Mouse (Mus musculus): Measurements from ENCODE around the gene Cul4a. TPM values are rescaled to one million over a fixed set of nuclear protein-coding genes. Genes with fewer than 3 reads are reported as not detected.

Cul4a gene
- polyA plus RNA-seq, 1 experiment from 2014 or later, result 73.8 TPM

- 92% methylated on average over 5 of the region's 5 CpGs for WGBS
- Histone ChIP-seq H3K27me3 (no peaks in the 10 kb centered on the region), H3K4me3 (no peak overlapping the region), H3K27ac (replicated peaks) (no peak overlapping the region), H3K4me2 (replicated peaks) (no peak overlapping the region), H3K36me3 (peaks cover 20% of the 10 kb centered on the region), H3K4me1 (peaks cover 17% of the 10 kb centered on the region), H3K9ac (replicated peaks) (no peak overlapping the region), H3K9me3 (no peaks in the 10 kb centered on the region)
- no peak for ATAC-seq (replicated peaks)
These were observed 58.9 kb downstream of the Cul4a start for GRCm38 (mm10) chr8:13164361-13164760.

GRCm38 (mm10) chr8:13170510-13170909, 65.1 kb downstream of the Cul4a start:
- H3K4me1 ChIP-seq, result no peaks in the 10 kb centered on the region
- no peak overlapping the region for H3K4me3 ChIP-seq
- no peak overlapping the region for H3K9ac ChIP-seq (replicated peaks)
- H3K9me3 ChIP-seq, result no peaks in the 10 kb centered on the region
- 70% methylated on average over 1 of the region's 1 CpGs for WGBS
- no peak overlapping the region for H3K27ac ChIP-seq (replicated peaks)
- H3K4me2 ChIP-seq (replicated peaks), result no peak overlapping the region
- H3K36me3 ChIP-seq, result peaks cover 81% of the 10 kb centered on the region
- no peak for ATAC-seq (replicated peaks)
- no peaks in the 10 kb centered on the region for H3K27me3 ChIP-seq

- no peak for ATAC-seq (replicated peaks)
- Histone ChIP-seq H3K9ac (replicated peaks) (no peak overlapping the region), H3K27me3 (no peaks in the 10 kb centered on the region), H3K36me3 (peaks cover 82% of the 10 kb centered on the region), H3K9me3 (no peaks in the 10 kb centered on the region), H3K27ac (replicated peaks) (no peak overlapping the region), H3K4me1 (no peaks in the 10 kb centered on the region), H3K4me3 (no peak overlapping the region), H3K4me2 (replicated peaks) (no peak overlapping the region)
- 89% methylated on average over 4 of the region's 4 CpGs for WGBS
These were observed 68.9 kb downstream of the Cul4a start for GRCm38 (mm10) chr8:13174305-13174704.

GRCm38 (mm10) chr8:13174811-13175210, 69.4 kb downstream of the Cul4a start:
- ATAC-seq (replicated peaks), result no peak
- H3K4me1 ChIP-seq, result no peaks in the 10 kb centered on the region
- H3K9me3 ChIP-seq, result no peaks in the 10 kb centered on the region
- 89% methylated on average over 4 of the region's 4 CpGs for WGBS
- H3K36me3 ChIP-seq, result peaks cover 78% of the 10 kb centered on the region
- no peak overlapping the region for H3K4me2 ChIP-seq (replicated peaks)
- H3K4me3 ChIP-seq, result no peak overlapping the region
- H3K27me3 ChIP-seq, result no peaks in the 10 kb centered on the region
- no peak overlapping the region for H3K9ac ChIP-seq (replicated peaks)
- no peak overlapping the region for H3K27ac ChIP-seq (replicated peaks)

- Histone ChIP-seq H3K36me3 (peaks cover 70% of the 10 kb centered on the region), H3K4me3 (no peak overlapping the region), H3K4me1 (no peaks in the 10 kb centered on the region), H3K4me2 (replicated peaks) (no peak overlapping the region), H3K9me3 (no peaks in the 10 kb centered on the region), H3K27ac (replicated peaks) (no peak overlapping the region), H3K9ac (replicated peaks) (no peak overlapping the region), H3K27me3 (no peaks in the 10 kb centered on the region)
- 92% methylated on average over 1 of the region's 1 CpGs for WGBS
- ATAC-seq (replicated peaks), result no peak
These were observed 70.2 kb downstream of the Cul4a start for GRCm38 (mm10) chr8:13175650-13176049.

GRCm38 (mm10) chr8:13177173-13177852, 71.9 kb downstream of the Cul4a start:
- Histone ChIP-seq H3K4me1 (no peaks in the 10 kb centered on the region), H3K27me3 (no peaks in the 10 kb centered on the region), H3K9ac (replicated peaks) (no peak overlapping the region), H3K4me2 (replicated peaks) (no peak overlapping the region), H3K36me3 (peaks cover 53% of the 10 kb centered on the region), H3K4me3 (no peak overlapping the region), H3K9me3 (no peaks in the 10 kb centered on the region), H3K27ac (replicated peaks) (no peak overlapping the region)
- ATAC-seq (replicated peaks), result no peak
- WGBS, result 93% methylated on average over 7 of the region's 7 CpGs

- Histone ChIP-seq H3K36me3 (peaks cover 45% of the 10 kb centered on the region), H3K4me3 (no peak overlapping the region), H3K27ac (replicated peaks) (no peak overlapping the region), H3K4me1 (no peaks in the 10 kb centered on the region), H3K9me3 (no peaks in the 10 kb centered on the region), H3K4me2 (replicated peaks) (no peak overlapping the region), H3K9ac (replicated peaks) (no peak overlapping the region), H3K27me3 (no peaks in the 10 kb centered on the region)
- no peak for ATAC-seq (replicated peaks)
- WGBS, result 94% methylated on average over 5 of the region's 5 CpGs
These were observed 72.7 kb downstream of the Cul4a start for GRCm38 (mm10) chr8:13178137-13178536.

GRCm38 (mm10) chr8:13179482-13179881, 74.1 kb downstream of the Cul4a start:
- no peak overlapping the region for H3K4me2 ChIP-seq (replicated peaks)
- no peak overlapping the region for H3K4me3 ChIP-seq
- no peaks in the 10 kb centered on the region for H3K27me3 ChIP-seq
- 88% methylated on average over 6 of the region's 6 CpGs for WGBS
- no peak overlapping the region for H3K27ac ChIP-seq (replicated peaks)
- ATAC-seq (replicated peaks), result no peak
- no peaks in the 10 kb centered on the region for H3K4me1 ChIP-seq
- no peaks in the 10 kb centered on the region for H3K9me3 ChIP-seq
- peaks cover 31% of the 10 kb centered on the region for H3K36me3 ChIP-seq
- no peak overlapping the region for H3K9ac ChIP-seq (replicated peaks)

- Histone ChIP-seq H3K4me3 (no peak overlapping the region), H3K4me1 (no peaks in the 10 kb centered on the region), H3K27me3 (no peaks in the 10 kb centered on the region), H3K4me2 (replicated peaks) (no peak overlapping the region), H3K27ac (replicated peaks) (no peak overlapping the region), H3K9me3 (no peaks in the 10 kb centered on the region), H3K9ac (replicated peaks) (no peak overlapping the region), H3K36me3 (peaks cover 27% of the 10 kb centered on the region)
- ATAC-seq (replicated peaks), result no peak
- 83% methylated on average over 7 of the region's 7 CpGs for WGBS
These were observed 74.5 kb downstream of the Cul4a start for GRCm38 (mm10) chr8:13179948-13180347.

GRCm38 (mm10) chr8:13180408-13180807, 75.0 kb downstream of the Cul4a start:
- Histone ChIP-seq H3K4me1 (no peaks in the 10 kb centered on the region), H3K4me2 (replicated peaks) (no peak overlapping the region), H3K9ac (replicated peaks) (no peak overlapping the region), H3K36me3 (peaks cover 22% of the 10 kb centered on the region), H3K27me3 (no peaks in the 10 kb centered on the region), H3K27ac (replicated peaks) (no peak overlapping the region), H3K4me3 (no peak overlapping the region), H3K9me3 (no peaks in the 10 kb centered on the region)
- 81% methylated on average over 9 of the region's 9 CpGs for WGBS
- ATAC-seq (replicated peaks), result no peak

- no peak overlapping the region for H3K4me2 ChIP-seq (replicated peaks)
- H3K9ac ChIP-seq (replicated peaks), result no peak overlapping the region
- peaks cover 15% of the 10 kb centered on the region for H3K36me3 ChIP-seq
- no peak for ATAC-seq (replicated peaks)
- H3K27me3 ChIP-seq, result no peaks in the 10 kb centered on the region
- H3K4me1 ChIP-seq, result no peaks in the 10 kb centered on the region
- 88% methylated on average over 18 of the region's 18 CpGs for WGBS
- H3K27ac ChIP-seq (replicated peaks), result no peak overlapping the region
- no peaks in the 10 kb centered on the region for H3K9me3 ChIP-seq
- no peak overlapping the region for H3K4me3 ChIP-seq
These were observed 75.7 kb downstream of the Cul4a start for GRCm38 (mm10) chr8:13180911-13181690.

GRCm38 (mm10) chr8:13181691-13181976, 76.2 kb downstream of the Cul4a start:
- Histone ChIP-seq H3K27me3 (no peaks in the 10 kb centered on the region), H3K9me3 (no peaks in the 10 kb centered on the region), H3K36me3 (peaks cover 10% of the 10 kb centered on the region; the same call in 1 of the 2 replicates), H3K4me3 (no peak overlapping the region), H3K4me1 (no peaks in the 10 kb centered on the region), H3K4me2 (replicated peaks) (no peak overlapping the region), H3K27ac (replicated peaks) (no peak overlapping the region), H3K9ac (replicated peaks) (no peak overlapping the region)
- WGBS, result 45% methylated on average over 2 of the region's 2 CpGs
- ATAC-seq (replicated peaks), result no peak

GRCm38 (mm10) chr8:13186819-13187218, 81.4 kb downstream of the Cul4a start:
- Histone ChIP-seq H3K4me3 (no peak overlapping the region), H3K36me3 (no peaks in the 10 kb centered on the region; the same call in 1 of the 2 replicates), H3K9ac (replicated peaks) (no peak overlapping the region), H3K27ac (replicated peaks) (no peak overlapping the region), H3K27me3 (no peaks in the 10 kb centered on the region), H3K4me2 (replicated peaks) (no peak overlapping the region), H3K9me3 (no peaks in the 10 kb centered on the region), H3K4me1 (no peaks in the 10 kb centered on the region)
- no peak for ATAC-seq (replicated peaks)
- WGBS, result 93% methylated on average over 8 of the region's 8 CpGs
